Mouse (Mus musculus) layer of hippocampus, postnatal 10 days (tissue): ENCODE results near the gene Kif5c. TPM values are rescaled to one million over a fixed set of nuclear protein-coding genes. Genes with fewer than 3 reads are reported as not detected.

Experiments used
- total RNA-seq, 2 experiments: library from RNA; stranded (reverse); gene quantifications; 2 replicates each; pipeline ENCODE4 v1.2.3; 2021

Kif5c gene
- total RNA-seq, 2 experiments from 2014 or later = 545 to 571 TPM

Other genes with a start within 250 kb of the Kif5c start
- 10 to 100 TPM; 45.7 to 47.3 TPM for gene Epc2, start 167.8 kb upstream of the Kif5c start, total RNA-seq
- 1 to 10 TPM; 8.0 to 8.4 TPM for gene Lypd6b, start 168.4 kb downstream of the Kif5c start, total RNA-seq